Mouse (Mus musculus) gastrocnemius, adult 2 months (tissue): ENCODE data around the gene Snx30. TPM values are rescaled to one million over a fixed set of nuclear protein-coding genes. Genes with fewer than 3 reads are reported as not detected.

Source experiments
- DNase-seq: peaks from one replicate; pipeline ENCODE4 v3.0.0; 2022
- H3K27ac ChIP-seq: fragments of 200-600 bp; 2 replicates; pipeline ENCODE4 v1.8.1; 2022; ENCODE audit warnings: mild to moderate bottlenecking
- H3K4me3 ChIP-seq: fragments of 200-600 bp; 2 replicates; pipeline ENCODE4 v1.8.1; 2022; ENCODE audit warnings: mild to moderate bottlenecking, moderate library complexity
- CTCF ChIP-seq: fragments of 200-600 bp; IDR thresholded peaks from 2 replicates; pipeline ENCODE4 v1.8.1; 2022; ENCODE audit warnings: antibody characterized with exemption, mild to moderate bottlenecking, moderate library complexity
- intact Hi-C: fragments of 180-260 bp; cut with DNase I; formaldehyde crosslinking; loops from one replicate; pipeline ENCODE4 v1.15.1; 2025
- total RNA-seq, 2 experiments: library from RNA; stranded (reverse); gene quantifications; 2 replicates each; pipeline ENCODE4 v1.2.3; 2021

Snx30 gene
- total RNA-seq, 2 experiments from 2014 or later, result 3.1 to 4.1 TPM

DNA sequence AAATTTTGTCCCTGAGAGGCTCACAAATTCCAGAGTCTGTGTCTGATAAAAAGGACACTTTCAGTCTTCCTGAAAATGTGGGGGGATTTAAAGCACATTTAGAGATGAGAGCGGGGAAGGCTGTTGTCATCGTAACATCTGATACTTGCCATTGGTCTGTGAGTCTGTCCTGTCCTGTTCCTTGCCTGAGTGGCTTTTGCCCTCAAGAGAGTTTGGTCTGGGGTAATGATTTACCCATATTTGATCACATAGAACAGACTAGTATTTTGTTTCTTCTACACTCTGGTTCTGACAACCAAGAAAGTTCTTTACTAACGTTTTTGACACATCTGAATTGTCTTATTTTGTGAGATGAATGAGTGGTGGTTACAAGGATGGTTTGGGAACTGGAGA, 39.6 kb downstream of the Snx30 start:
- intact Hi-C loops, result no loop called here
- H3K4me3 ChIP-seq, result no peak overlapping the region
- DNase-seq, result no peak
- no peak for TF ChIP-seq CTCF
- peak overlapping the region; percentile 12; the same call in 1 of the 2 replicates for H3K27ac ChIP-seq

- intact Hi-C loops, result no loop called here
- DNase-seq, result no peak
- TF ChIP-seq CTCF, result no peak
- no peak overlapping the region for H3K4me3 ChIP-seq
- no peak overlapping the region for H3K27ac ChIP-seq
Observed at GRCm38 (mm10) chr4:59847447-59847846, 41.8 kb downstream of the Snx30 start.

- DNase-seq, result peak; percentile 84
- intact Hi-C loops, result loop anchor here (1.0 to 5.0 kb wide), 3 partner anchors 21 to 63 kb away; partner anchors contain the start of gene Snx30
- H3K4me3 ChIP-seq, result no peak overlapping the region
- peak overlapping the region; percentile 17 for H3K27ac ChIP-seq
- peak; percentile 84 for TF ChIP-seq CTCF
Observed at GRCm38 (mm10) chr4:59850181-59850580, 44.5 kb downstream of the Snx30 start.

DNA sequence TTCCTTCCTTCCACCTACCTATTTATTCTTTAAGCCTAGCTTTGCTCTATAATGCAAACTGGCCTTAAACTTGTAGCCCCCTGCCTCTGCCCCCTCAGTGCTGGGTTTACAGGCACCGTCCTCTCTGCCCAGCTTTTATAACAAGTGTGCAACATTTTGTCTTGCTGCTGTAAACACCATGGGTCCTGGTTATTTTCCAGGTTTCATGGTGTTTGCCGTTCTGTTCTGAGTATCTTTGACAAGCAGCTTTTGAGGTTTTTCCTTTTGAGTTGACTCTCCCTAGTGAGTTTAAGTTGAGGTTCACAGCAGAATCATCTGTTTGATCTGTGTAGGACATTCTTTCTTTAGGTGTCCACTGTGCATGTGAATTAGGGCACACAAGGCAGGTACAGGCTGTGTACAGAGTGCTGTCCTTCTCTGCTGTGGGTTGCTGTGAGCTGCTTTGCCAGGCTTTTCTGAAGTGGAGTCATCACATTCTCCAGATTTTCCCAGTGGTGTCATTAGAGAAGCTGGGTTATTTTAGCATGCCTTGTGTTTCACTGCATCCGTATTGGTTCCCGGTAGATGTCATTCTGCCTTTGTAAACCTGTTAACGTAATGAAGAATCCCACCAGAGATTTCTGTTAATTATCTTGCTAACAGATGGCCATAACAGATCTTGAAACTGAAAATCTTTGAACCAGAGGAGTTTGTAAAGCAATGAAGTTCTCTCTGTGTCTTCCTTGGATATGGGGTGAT, 45.4 kb downstream of the Snx30 start:
- no peak for DNase-seq
- H3K4me3 ChIP-seq, result no peak overlapping the region
- TF ChIP-seq CTCF, result no peak
- peak overlapping the region; percentile 17 for H3K27ac ChIP-seq
- intact Hi-C loops, result loop anchor here (1.0 to 5.0 kb wide), 3 partner anchors 20 to 64 kb away; partner anchors contain the start of gene Snx30

GRCm38 (mm10) chr4:59853155-59853554, 47.5 kb downstream of the Snx30 start:
- Histone ChIP-seq H3K27ac (no peak overlapping the region), H3K4me3 (no peak overlapping the region)
- TF ChIP-seq CTCF, result no peak
- intact Hi-C loops, result loop anchor here (5.0 kb wide), 1 partner anchor 46 kb away; the partner anchor contains the start of gene Snx30
- DNase-seq, result no peak

DNA sequence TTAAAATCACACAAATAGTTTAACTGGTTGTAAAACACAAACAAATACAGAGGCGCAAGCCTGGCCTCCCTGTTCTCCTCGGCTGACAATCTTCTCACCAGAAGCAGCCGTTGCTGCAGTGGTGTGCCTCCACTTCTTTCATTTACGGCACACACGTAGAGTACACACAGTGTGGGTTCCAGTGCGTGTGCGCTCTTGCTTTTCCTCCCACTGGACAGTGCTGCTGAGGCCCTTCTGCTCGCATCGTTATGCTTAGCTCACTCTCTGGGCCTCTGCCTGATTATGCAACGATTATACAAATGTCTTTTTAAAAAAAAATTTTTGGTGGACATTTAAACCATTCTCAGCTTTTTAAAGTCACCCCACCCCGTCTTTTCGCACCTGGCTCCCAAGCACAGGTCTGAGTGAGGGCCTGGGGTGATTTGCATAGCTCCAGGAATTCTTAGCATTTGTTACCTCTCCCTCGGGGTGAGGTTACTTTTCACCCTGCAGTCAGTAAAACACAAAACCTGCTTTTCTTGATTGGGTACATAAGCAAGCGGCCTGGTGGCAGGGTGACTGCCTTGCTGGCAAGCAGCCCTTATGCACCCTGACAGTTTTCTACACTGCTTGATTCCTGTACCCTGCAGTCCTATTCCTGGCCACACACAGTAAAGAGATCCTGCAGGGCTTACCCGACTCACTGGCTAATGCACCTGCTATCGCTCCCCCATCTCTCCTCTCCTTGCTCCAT, 54.2 kb downstream of the Snx30 start:
- Histone ChIP-seq H3K4me3 (no peak overlapping the region), H3K27ac (0 out of 2 replicates have a peak overlapping the region, but pooled peaks have one; percentile 38)
- no peak for TF ChIP-seq CTCF
- DNase-seq, result no peak
- intact Hi-C loops, result no loop called here

DNA sequence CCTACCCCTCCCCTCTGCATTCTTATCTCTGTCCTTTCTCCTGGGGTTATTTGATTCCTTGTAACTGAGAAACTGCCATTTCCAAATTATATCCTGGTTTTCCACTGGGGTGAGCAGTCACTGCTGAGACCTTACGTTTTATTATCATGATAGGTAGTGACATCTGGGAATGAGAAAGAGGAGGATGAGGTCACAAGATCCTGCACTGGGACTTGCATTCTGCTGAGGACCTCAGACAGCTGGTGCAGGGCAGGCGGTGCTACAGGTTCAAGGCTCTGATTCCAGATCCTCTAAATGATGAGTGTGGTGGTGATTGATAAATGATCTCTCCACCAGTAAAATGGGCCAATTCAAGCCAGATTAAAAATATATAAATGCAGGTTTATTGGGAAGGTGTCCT, 54.8 kb downstream of the Snx30 start:
- no peak overlapping the region for H3K4me3 ChIP-seq
- intact Hi-C loops, result no loop called here

GRCm38 (mm10) chr4:59861871-59862270, 56.2 kb downstream of the Snx30 start:
- no peak for DNase-seq
- intact Hi-C loops, result no loop called here
- no peak overlapping the region for H3K4me3 ChIP-seq
- no peak overlapping the region for H3K27ac ChIP-seq
- no peak for TF ChIP-seq CTCF

More for the DNA sequence above, 54.8 kb downstream of the Snx30 start:
- no peak for TF ChIP-seq CTCF
- no peak for DNase-seq
- no peak overlapping the region for H3K27ac ChIP-seq

DNA sequence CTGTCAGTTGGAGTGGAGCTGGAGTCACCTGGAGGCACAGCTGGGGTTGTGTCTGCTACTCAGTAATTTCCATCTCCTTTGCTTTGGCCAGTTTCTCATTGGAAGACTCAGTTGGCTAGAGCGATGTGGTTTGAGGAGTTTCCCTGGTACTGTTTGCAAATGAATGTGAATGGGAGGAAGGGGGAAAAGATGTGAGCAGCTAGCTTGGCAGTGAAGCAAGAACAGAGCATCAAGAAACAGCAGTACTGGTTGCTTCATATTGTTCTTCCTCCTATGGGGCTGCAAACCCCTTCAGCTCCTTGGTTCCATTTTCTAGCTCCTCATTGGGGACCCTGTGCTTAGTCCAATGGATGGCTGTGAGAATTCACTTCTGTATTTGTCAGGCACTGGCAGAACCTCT, 56.7 kb downstream of the Snx30 start:
- no peak overlapping the region for H3K27ac ChIP-seq
- H3K4me3 ChIP-seq, result no peak overlapping the region
- TF ChIP-seq CTCF, result no peak
- intact Hi-C loops, result no loop called here
- DNase-seq, result no peak

DNA sequence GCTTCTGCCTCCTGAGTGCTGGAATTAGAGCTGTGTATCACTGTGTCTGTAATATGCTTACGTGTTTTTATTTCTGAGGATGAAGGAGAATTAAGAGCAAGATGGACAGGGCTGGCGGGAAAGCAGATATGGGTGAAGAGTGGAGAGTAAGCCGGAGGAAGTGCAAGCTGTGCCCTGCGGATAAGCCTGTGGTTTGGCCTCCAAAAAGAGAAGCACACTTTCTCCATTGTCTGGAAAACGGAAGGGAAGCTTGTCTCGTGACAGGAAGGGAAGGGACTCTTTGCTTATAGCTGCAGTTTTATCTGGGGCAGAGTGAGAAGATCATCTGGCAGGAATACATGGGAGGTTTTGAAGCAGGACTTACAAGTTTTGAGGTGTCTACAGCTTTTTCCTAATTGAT, 58.2 kb downstream of the Snx30 start:
- intact Hi-C loops, result no loop called here
- peak; percentile 35 for DNase-seq
- TF ChIP-seq CTCF, result no peak
- no peak overlapping the region for H3K4me3 ChIP-seq
- peak overlapping the region; percentile 13; the same call in 1 of the 2 replicates for H3K27ac ChIP-seq

GRCm38 (mm10) chr4:59868086-59868485, 62.4 kb downstream of the Snx30 start:
- DNase-seq, result no peak
- Histone ChIP-seq H3K4me3 (no peak overlapping the region), H3K27ac (0 out of 2 replicates have a peak overlapping the region, but pooled peaks have one; percentile 12)
- TF ChIP-seq CTCF, result no peak
- intact Hi-C loops, result loop anchor here (5.0 kb wide), 1 partner anchor 251 kb away; no protein-coding TSS in a partner anchor

GRCm38 (mm10) chr4:59869488-59870057, 63.9 kb downstream of the Snx30 start:
- intact Hi-C loops, result loop anchor here (2.0 to 10.0 kb wide), 4 partner anchors 19 to 505 kb away; partner anchors contain the start of gene Snx30
- peak; percentile 57 for DNase-seq
- no peak for TF ChIP-seq CTCF
- H3K27ac ChIP-seq, result peak overlapping the region; percentile 76
- H3K4me3 ChIP-seq, result no peak overlapping the region
